Mouse (Mus musculus) spleen, adult 2 months (tissue): ENCODE measurements at regions not wholly inside any gene's neighbourhood (a gene's known extent, or its start where the extent isn't known, plus 50 kb on each side); places are given as distances from the start of the nearest gene placed in this dataset.

Experiments
- DNase-seq, 2 experiments: peaks; one replicate each; pipeline versions ENCODE4 v3.0.0 to v3.0.0-alpha.2; 2012 to 2021; ENCODE audit warnings: low spot score in 2 of 2, low read depth in 1 of 2
- H3K27ac ChIP-seq: fragments of 200-500 bp; 2 replicates; pipeline ENCODE4 v1.5.1; 2012; ENCODE audit warnings: low read length, inconsistent platforms; ENCODE audit not compliant: insufficient read depth
- H3K27me3 ChIP-seq: fragments of 200-500 bp; 2 replicates; pipeline ENCODE4 v1.6.1; 2012; ENCODE audit warnings: mild to moderate bottlenecking, moderate library complexity, low read length, inconsistent platforms; ENCODE audit not compliant: control insufficient read depth, insufficient read depth
- H3K36me3 ChIP-seq: fragments of 200-500 bp; 2 replicates; pipeline ENCODE4 v1.6.1; 2012; ENCODE audit warnings: mild to moderate bottlenecking, low read length, inconsistent platforms; ENCODE audit not compliant: control insufficient read depth, insufficient read depth
- H3K4me1 ChIP-seq: fragments of 200-500 bp; 2 replicates; pipeline ENCODE4 v1.6.1; 2011; ENCODE audit warnings: inconsistent platforms; ENCODE audit not compliant: control insufficient read depth, insufficient read depth, insufficient read length
- H3K4me3 ChIP-seq: fragments of 200-500 bp; 2 replicates; pipeline ENCODE4 v1.5.1; 2011; ENCODE audit warnings: mild to moderate bottlenecking, inconsistent platforms; ENCODE audit not compliant: insufficient read depth, insufficient read length; ENCODE audit errors: extremely low read depth
- CTCF ChIP-seq: fragments of 200-500 bp; IDR thresholded peaks from 2 replicates; pipeline ENCODE4 v1.5.1; 2011; ENCODE audit warnings: mild to moderate bottlenecking, inconsistent platforms; ENCODE audit not compliant: insufficient read depth, insufficient read length, insufficient replicate concordance; ENCODE audit errors: extremely low read depth
- POLR2A ChIP-seq: fragments of 200-500 bp; IDR thresholded peaks from 2 replicates; pipeline ENCODE4 v1.6.1; 2011; ENCODE audit warnings: low read depth, low read length, inconsistent platforms
- WGBS: fragments of 180-500 bp; shearing (Covaris S2); methylation state at CpG from one replicate; pipeline ENCODE4 v1.1.7; 2018; 5-methylcytosine and 5-hydroxymethylcytosine counted together

DNA sequence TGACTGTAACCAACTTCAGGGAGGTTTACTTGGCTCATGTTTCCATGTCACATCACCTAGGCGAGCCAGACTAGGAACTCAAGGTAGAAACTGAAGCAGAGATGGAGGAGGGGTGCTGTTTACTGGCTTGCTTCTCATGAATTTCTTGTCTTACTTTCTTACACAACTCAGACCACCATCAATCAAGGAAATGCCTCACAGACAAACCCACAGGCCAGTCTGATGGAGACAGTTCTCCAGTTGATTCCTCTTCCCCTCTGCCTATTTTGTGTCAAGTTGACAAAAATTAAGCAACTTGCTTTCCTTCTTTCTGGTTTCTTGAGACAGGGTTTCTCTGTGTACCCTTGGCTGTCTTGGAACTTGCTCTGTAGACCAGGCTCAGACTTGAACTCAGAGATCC lies 83.8 kb upstream of the Phip start:
- H3K27ac ChIP-seq = no peak overlapping the region
- TF ChIP-seq CTCF = no peak
- no peak for TF ChIP-seq POLR2A
- 80% methylated on average over 1 of the region's 1 CpGs for WGBS
- no peaks in the 10 kb centered on the region for H3K36me3 ChIP-seq
- H3K27me3 ChIP-seq = no peaks in the 10 kb centered on the region
- DNase-seq = no peak
- no peaks in the 10 kb centered on the region for H3K4me1 ChIP-seq
- H3K4me3 ChIP-seq = no peak overlapping the region

DNA sequence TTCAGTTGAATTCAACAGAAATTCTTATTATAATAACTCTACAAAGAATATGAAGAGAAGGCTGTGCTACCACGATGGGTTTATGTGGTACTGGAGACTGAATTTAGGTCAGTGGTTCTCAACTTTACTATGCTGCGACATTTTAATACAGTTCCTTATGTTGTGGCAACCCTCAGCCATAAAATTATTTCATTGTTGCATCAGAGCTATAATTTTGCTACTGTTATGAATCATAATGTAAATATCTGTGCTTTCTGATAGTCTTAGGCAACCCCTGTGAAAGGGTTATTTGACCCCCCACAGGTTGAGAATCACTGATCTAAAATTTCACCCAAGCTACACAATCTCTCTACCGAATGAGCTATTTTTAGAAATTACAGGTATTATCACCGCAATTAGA lies 80.9 kb upstream of the Phip start:
- no peak for DNase-seq
- H3K4me1 ChIP-seq = no peaks in the 10 kb centered on the region
- WGBS = 93% methylated on average over 4 of the region's 4 CpGs
- TF ChIP-seq POLR2A (no peak), CTCF (no peak)
- H3K27ac ChIP-seq = no peak overlapping the region
- no peak overlapping the region for H3K4me3 ChIP-seq
- no peaks in the 10 kb centered on the region for H3K36me3 ChIP-seq
- no peaks in the 10 kb centered on the region for H3K27me3 ChIP-seq

DNA sequence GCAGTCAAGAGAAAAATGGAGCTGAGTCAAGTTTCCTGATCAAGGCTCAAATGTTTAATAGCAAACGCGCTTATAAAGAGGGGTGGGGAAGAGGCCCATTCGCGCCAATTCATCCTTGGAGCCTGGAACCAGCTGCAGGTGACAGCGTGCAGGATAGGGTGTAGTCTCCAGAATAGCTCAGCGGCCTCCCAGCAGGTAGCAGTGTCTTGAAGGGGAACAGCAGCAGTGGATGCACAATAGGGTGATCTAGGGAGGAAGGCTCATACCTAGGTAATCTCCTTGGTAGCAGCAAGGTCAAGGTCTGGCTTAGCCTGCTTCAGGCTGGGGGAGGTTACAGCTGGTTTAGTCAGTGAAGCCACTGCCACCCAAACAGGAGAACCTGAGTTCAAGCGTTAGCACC lies 76.3 kb upstream of the Phip start:
- WGBS = 92% methylated on average over 7 of the region's 7 CpGs
- no peak for DNase-seq
- Histone ChIP-seq H3K4me3 (no peak overlapping the region), H3K36me3 (no peaks in the 10 kb centered on the region), H3K27ac (no peak overlapping the region), H3K27me3 (no peaks in the 10 kb centered on the region), H3K4me1 (no peaks in the 10 kb centered on the region)
- TF ChIP-seq POLR2A = no peak
- TF ChIP-seq CTCF = no peak

DNA sequence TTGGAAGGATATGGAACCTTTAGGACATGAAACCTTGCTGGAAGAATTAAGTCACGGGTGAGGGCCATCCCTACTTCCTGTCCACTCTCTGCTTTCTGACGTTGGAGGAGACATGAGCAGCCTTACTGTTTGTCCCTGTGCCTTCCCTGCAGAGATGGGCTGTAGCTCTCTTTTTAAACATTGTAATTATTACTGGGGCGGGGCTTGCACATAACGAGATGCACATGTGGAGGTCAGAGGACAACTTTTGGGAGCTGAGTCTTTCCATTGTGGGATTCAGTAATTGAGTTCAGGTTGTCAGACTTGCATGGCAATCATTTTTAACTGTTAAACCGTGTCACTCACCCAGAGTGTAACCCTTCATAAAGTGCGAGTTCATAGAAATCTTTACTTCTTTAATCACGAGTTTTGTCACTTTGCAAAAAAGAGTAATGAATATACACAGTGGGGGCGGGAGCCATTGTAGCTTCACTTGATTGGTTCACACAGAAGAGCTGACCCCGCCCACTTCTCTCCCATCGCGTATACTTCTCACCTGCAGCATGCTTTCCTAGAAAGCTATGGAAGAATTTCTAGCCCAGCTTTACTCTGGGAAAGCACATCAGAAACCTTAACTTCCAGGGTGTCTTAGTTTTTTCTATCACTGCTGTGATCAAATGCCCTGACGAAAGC lies 72.4 kb upstream of the Phip start:
- DNase-seq = no peak
- Histone ChIP-seq H3K27ac (no peak overlapping the region), H3K36me3 (no peaks in the 10 kb centered on the region), H3K4me1 (no peaks in the 10 kb centered on the region), H3K27me3 (no peaks in the 10 kb centered on the region; the same call in 1 of the 2 replicates), H3K4me3 (no peak overlapping the region)
- TF ChIP-seq CTCF (no peak), POLR2A (no peak)
- WGBS = 84% methylated on average over 12 of the region's 12 CpGs

DNA sequence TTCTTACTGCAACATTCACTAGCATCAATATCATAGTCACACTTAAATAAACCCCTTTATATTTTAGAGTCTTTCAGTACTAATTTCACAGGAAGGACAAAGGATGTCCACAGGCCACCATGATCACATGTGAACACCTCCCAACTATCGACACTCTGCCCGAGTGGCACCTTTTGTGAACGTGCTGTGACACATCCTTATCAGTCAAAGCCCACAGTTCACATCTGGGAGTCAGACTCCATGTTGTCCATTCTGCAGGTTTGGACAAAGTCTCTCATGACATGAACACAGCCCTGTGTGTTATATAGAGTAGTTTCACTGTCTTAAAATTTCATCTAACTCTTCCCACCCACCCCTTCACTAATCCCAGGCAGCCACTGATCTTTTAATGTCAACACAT lies 70.7 kb upstream of the Phip start:
- no peaks in the 10 kb centered on the region; the same call in 1 of the 2 replicates for H3K27me3 ChIP-seq
- no peak overlapping the region for H3K27ac ChIP-seq
- H3K4me3 ChIP-seq = no peak overlapping the region
- TF ChIP-seq POLR2A (no peak), CTCF (no peak)
- 89% methylated on average over 3 of the region's 3 CpGs for WGBS
- H3K36me3 ChIP-seq = no peaks in the 10 kb centered on the region
- H3K4me1 ChIP-seq = no peaks in the 10 kb centered on the region
- no peak for DNase-seq

DNA sequence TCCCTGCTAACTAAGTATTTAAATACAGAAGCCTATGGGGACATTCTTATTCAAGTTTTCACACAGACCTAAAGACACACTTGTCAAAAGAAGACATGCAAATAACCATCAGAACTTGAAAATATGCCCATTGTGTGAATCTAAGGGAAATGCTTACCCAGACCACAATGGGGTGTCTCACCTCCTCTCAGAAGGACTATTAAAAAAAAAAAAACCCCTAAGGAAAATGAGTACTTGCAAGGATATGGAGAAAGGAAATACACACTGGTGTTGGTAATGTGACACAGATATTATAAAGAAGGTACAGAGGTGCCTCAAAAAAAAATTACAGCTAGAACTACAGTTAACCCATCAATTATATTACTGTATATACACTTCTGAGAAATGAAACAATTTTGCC lies 68.5 kb upstream of the Phip start:
- H3K4me1 ChIP-seq = no peaks in the 10 kb centered on the region
- TF ChIP-seq CTCF = no peak
- no peak for TF ChIP-seq POLR2A
- H3K27me3 ChIP-seq = no peaks in the 10 kb centered on the region; the same call in 1 of the 2 replicates
- no peak overlapping the region for H3K4me3 ChIP-seq
- DNase-seq = no peak
- H3K36me3 ChIP-seq = no peaks in the 10 kb centered on the region
- H3K27ac ChIP-seq = no peak overlapping the region

DNA sequence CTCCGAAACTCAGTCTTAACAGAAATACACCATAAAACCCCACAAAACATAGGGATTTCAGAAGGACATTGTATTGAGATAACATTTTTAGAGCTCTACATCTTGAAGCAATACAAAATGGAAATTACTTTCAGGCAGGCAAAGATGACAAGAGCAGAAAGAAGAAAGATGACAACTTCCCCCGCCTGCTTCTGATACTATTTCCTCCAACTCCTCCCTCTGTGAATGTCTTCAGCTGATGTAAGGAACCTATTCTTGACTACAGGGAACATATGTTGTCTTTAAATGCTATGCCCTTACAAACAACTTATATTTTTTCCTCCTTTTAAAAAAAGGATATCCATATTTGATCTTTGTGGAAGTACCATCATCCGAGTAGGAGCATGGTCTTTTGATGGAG lies 66.0 kb upstream of the Phip start:
- 98% methylated on average over 3 of the region's 3 CpGs for WGBS
- TF ChIP-seq POLR2A = no peak
- no peak for TF ChIP-seq CTCF

More for the DNA sequence above, 66.0 kb upstream of the Phip start:
- no peaks in the 10 kb centered on the region; the same call in 1 of the 2 replicates for H3K27me3 ChIP-seq
- no peak for DNase-seq
- peaks cover 3% of the 10 kb centered on the region; the same call in 1 of the 2 replicates for H3K4me1 ChIP-seq
- H3K27ac ChIP-seq = no peak overlapping the region
- H3K4me3 ChIP-seq = no peak overlapping the region
- no peaks in the 10 kb centered on the region for H3K36me3 ChIP-seq
